Mouse (Mus musculus) frontal cortex, postnatal 10 days (tissue): ENCODE data around the gene Gm9999.
"Not testable (repeated sequence)": the region's sequence is repeated elsewhere in the genome, so short reads cannot be mapped to it uniquely, and the experiment has no call there.

Experiments
- DNase-seq, 2 experiments: peaks; one replicate each; pipeline ENCODE4 v3.0.0; 2022; ENCODE audit warnings: low spot score in 2 of 2, mixed read lengths in 1 of 2

Gm9999 gene

DNA sequence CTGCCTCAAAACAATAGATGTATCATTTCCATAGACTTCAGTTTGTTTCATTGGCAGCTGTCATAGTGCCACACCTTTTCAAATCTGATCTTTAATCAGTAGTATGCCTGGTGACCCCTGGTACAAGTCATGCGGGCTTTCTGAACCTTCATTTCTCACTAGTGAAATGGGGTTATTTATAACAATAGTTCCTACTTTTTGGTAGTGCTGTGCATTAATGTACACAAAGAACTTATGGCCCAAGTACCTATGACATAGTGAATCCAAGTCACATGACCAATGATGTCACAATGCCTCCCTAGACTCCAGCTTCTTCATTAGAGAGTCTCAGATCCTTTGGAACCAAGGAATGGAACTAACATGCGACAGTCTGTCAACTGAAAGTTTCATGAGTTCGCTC is at the start of gene Gm9999:
TSS of gene Gm9999 (plus strand) at position 301 of the 400 bp plus-strand sequence.
- no peak for DNase-seq

DNA sequence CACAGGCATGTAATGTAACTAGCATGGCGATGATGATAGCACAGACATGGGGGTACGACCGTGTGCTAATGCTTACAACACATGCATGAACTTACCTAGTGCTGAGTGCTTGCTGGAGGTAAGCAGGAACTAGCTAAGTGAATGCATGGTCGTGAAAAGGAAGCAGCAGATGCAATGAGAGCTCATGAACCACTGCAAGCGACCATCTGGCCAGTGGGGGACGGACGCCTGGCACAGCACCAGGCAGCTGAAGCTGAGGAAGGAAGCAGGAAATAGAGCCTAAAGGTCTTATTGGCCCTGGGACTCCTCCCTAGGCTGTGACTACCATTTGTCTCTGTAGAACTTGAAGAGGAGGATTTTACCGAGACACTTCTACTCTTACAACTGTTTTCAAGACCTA is 48.6 kb upstream of the Gm9999 start:
- no peak for DNase-seq

DNA sequence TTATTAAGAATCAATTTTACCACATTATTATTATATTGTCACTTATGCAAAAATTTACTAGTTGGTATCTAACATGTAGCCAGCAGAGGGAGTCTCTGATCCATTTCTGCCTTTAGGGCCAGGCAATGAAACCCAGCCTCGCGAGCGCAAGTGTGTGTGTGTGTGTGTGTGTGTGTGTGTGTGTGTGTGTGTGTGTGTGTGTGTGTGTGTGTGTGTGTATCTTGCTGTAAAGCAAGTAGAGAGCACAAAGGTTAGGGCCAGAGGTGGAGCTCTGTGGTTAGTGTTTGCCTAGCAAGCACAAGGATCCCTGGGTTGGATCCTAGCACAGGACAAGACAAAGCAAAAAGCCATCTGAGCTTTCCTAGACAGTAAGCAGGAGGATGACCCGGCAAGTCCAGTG is 47.5 kb upstream of the Gm9999 start:
- no peak for DNase-seq

- DNase-seq, result peak; percentile 79 to 87
These were observed 25.3 kb upstream of the Gm9999 start, which contains the start of gene Uevld for GRCm38 (mm10) chr7:46957831-46958691. TSS of gene Uevld (minus strand) at chr7:46958527.

- DNase-seq, result no peak
These were observed 24.5 kb upstream of the Gm9999 start for GRCm38 (mm10) chr7:46958853-46959252.

DNA sequence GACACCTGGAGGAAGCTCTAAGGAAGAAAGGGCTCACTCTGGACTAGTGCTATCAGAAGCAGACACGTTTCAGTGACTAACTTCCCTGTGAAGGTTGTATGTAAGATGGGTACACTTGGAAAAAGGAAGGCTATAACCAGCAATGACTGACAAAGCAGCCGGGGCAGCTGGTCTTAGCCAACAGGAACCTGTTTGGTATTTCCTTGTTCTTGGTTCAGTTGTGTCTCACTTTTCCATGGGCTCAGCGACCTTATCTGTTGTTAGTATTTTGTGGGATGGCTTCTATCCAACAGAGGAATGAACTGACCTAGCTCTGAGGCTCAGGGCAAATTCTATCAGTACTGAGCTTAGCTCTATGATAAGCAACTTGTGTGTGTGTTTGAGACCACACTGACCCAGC is 22.4 kb upstream of the Gm9999 start:
- no peak for DNase-seq

DNA sequence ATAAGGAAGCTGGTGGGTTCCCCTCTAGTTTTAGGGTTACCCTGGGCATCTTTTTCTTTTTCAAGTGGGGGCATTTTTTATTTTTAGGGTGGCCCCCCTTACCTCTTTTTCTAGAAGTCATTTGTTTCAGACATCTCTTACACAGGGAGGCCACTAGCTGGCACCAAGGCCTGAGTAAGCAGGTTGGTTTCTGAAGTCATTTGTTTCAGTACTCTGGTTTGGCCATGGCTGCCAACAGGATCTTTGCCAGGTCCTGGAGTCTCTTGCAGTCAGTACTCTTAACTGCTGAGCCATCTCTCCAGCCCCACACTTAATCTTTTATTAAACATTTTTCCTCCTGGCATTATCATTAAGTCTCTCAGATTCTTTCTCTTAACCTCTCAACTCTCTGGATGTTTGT is 21.2 kb upstream of the Gm9999 start:
- DNase-seq, result no peak

- peak; percentile 56 to 67 for DNase-seq
These were observed 20.4 kb upstream of the Gm9999 start for GRCm38 (mm10) chr7:46962806-46963618.

GRCm38 (mm10) chr7:46964070-46964469 is 19.3 kb upstream of the Gm9999 start:
- no peak for DNase-seq

GRCm38 (mm10) chr7:46969898-46970297 is 13.5 kb upstream of the Gm9999 start:
- DNase-seq, result no peak

DNA sequence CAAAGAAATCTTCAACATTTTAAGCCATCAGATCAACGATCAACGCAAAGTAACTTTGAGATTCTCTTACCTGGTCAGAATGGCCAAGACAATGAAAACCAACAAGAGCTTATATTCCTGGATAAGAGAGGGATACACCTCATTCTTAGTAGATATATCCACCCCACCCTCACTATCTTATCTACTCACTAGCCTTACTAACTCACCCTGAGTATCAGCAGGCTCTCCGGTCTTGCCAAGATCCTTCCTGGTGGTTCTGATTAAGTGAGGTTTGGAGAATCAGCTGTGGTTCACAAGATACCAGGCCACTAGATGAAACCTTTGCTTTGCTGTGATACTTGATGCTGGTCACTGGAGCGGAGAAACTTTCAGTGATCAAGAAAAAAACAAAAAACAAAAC is 8.7 kb upstream of the Gm9999 start:
- no peak for DNase-seq

DNA sequence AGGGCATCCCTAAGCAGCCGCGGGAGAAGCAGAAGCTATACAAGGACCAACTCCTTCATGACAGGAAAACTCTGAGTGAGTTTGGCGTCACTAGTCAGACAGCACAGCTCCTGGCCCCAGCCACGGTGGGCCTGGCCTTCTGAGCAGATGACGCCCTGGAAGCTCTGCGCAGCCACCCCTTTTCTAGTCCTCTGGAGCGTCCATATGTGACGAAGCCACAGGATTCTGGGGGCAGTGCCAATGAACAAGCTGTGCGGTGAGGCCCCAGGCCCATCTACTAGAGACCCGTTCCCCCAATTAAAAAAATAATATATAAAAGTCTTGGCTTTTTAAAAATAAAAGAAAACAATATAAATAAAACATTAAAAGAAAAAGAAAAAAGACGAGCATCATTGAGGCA is 7.9 kb upstream of the Gm9999 start:
- DNase-seq, result no peak

- no peak for DNase-seq
These were observed 2.5 kb downstream of the Gm9999 start for GRCm38 (mm10) chr7:46985718-46986505.

DNA sequence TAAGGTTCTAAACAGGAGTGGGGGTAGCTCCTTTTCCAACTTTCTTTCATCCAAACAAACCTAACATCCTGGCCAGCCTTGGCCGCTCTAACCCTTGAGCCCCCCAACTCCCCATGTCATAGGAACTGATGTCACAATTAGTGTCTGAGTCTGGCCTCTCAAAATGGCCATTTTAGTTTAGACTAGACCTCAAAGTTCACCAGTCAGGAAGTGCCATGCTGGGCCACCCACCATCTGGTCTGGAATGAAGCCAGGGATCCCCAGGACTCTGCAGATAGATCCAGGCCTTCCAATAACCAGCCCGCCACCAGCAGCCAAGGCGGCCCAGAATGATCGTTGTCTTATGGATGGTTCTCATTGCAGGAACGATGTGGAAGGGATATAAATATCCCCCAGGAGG is 3.3 kb downstream of the Gm9999 start:
- DNase-seq, result no peak

- DNase-seq, result no peak
These were observed 3.7 kb downstream of the Gm9999 start for GRCm38 (mm10) chr7:46987073-46987472.

GRCm38 (mm10) chr7:46989387-46989786 is 6.0 kb downstream of the Gm9999 start:
- not testable (repeated sequence) for DNase-seq

GRCm38 (mm10) chr7:46993079-46993478 is 9.7 kb downstream of the Gm9999 start:
- no peak for DNase-seq

DNA sequence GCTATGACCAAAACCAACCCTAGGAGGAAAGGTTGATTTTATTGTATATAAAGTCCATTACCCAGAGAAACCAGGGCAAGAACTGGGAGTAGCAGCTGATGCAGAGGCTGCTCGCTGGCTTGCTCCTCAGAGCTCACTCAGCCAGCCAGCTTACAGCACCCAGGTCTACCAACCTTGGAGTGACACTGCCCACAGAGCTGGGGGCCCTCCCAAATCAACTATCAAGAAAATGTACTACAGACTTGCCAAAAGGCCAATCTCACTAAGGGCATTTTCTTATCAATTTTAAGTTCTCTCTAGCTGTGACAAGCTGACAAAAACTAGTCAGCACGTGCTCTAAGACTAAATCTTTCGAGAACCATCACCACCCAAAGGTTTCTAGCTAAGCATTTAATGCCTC is 12.2 kb downstream of the Gm9999 start:
- no peak for DNase-seq

GRCm38 (mm10) chr7:46997008-46997407 is 13.6 kb downstream of the Gm9999 start:
- no peak for DNase-seq

DNA sequence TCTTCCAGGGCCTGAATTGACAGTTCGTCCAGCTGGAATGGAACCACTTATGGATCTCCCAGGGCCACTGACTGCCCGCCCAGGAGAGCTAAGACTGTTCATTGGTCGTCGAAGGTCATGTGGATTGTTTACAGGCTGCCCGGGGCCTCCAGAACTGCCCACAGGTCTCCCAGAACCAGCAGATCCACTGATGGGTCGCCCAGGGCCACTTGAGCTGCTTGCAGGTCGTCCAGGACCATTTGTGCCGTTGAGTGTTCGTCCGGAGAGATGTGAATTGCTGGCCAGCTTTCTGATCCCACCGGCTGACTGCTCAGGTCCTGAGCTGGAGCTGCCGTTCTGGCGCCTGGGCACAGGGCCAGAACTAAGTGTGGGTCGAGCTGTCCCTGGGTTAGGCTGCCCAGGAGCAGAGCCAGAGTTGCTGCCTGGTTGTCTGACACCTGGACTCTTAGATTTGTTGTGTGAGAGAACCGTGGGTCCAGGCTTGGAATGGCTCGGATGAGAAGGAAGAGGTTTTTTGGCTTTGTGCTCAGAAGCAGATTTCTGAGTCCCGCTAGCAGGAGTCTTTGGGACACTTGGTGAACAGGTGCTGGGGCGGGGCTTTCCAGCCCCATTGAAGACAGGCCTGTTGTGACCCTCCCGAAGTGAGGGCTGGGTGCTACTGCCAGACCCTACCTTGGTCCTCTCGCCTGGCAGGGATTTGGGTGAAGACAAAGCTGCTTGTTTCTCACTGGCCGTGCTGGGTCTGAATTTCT is 14.4 kb downstream of the Gm9999 start:
- DNase-seq, result no peak

GRCm38 (mm10) chr7:46998942-46999341 is 15.6 kb downstream of the Gm9999 start:
- DNase-seq, result no peak
